Mouse (Mus musculus) embryonic facial prominence, embryonic 14.5 days (tissue): Measurements from ENCODE around the gene Dnttip2. TPM values are rescaled to one million over a fixed set of nuclear protein-coding genes. Genes with fewer than 3 reads are reported as not detected.
"Not testable (repeated sequence)": the region's sequence is repeated elsewhere in the genome, so short reads cannot be mapped to it uniquely, and the experiment has no call there.

Experiments used
- ATAC-seq: fragments of 200-750 bp; cut with Nextera tagmentation; 2 replicates; pipeline ENCODE4 v1.8.0; 2017; ENCODE audit warnings: low read depth, moderate number of reproducible peaks, moderate TSS enrichment
- DNase-seq: peaks from one replicate; pipeline ENCODE4 v3.0.0-alpha.2; 2015; ENCODE audit warnings: low spot score
- H3K27ac ChIP-seq: fragments of 300-500 bp; sonication (generic); replicated peaks from 2 replicates; pipeline ENCODE4 v1.5.1; 2014; ENCODE audit warnings: low read depth, mild to moderate bottlenecking, low read length, moderate library complexity
- H3K27me3 ChIP-seq: fragments of 300-500 bp; sonication (generic); replicated peaks from 2 replicates; pipeline ENCODE4 v1.6.1; 2014; ENCODE audit warnings: low read length; ENCODE audit not compliant: control insufficient read depth, insufficient read depth
- H3K36me3 ChIP-seq: fragments of 300-500 bp; sonication (generic); 2 replicates; pipeline ENCODE4 v1.6.1; 2014; ENCODE audit warnings: low read length, mixed read lengths; ENCODE audit not compliant: control insufficient read depth, insufficient read depth
- H3K4me1 ChIP-seq: fragments of 300-500 bp; sonication (generic); 2 replicates; pipeline ENCODE4 v1.6.1; 2014; ENCODE audit warnings: antibody characterized with exemption, low read length; ENCODE audit not compliant: control insufficient read depth, insufficient read depth
- H3K4me2 ChIP-seq: fragments of 300-500 bp; sonication (generic); 2 replicates; pipeline ENCODE4 v1.6.1; 2014; ENCODE audit warnings: low read depth, mild to moderate bottlenecking, low read length, moderate library complexity, mixed read lengths
- H3K4me3 ChIP-seq: fragments of 300-500 bp; sonication (generic); 2 replicates; pipeline ENCODE4 v1.5.1; 2014; ENCODE audit warnings: low read depth, mild to moderate bottlenecking, low read length
- H3K9ac ChIP-seq: fragments of 300-500 bp; sonication (generic); 2 replicates; pipeline ENCODE4 v1.6.1; 2014; ENCODE audit warnings: low read depth, mild to moderate bottlenecking, low read length, moderate library complexity, mixed read lengths
- H3K9me3 ChIP-seq: fragments of 300-500 bp; sonication (generic); 2 replicates; pipeline ENCODE4 v1.6.1; 2016; ENCODE audit warnings: low read length; ENCODE audit not compliant: control insufficient read depth
- WGBS: fragments of 180-500 bp; shearing (Covaris S2); extraction: QIAGEN DNeasy Blood & Tissue Kit; methylation state at CpG from one replicate; pipeline ENCODE4 v1.1.7; 2014; 5-methylcytosine and 5-hydroxymethylcytosine counted together
- polyA plus RNA-seq: library from polyadenylated mRNA; unstranded; fragments of >200 nt; fragmentation: Nextera tagmentation; extraction: Ambion mirVana; gene quantifications from 2 replicates; pipeline ENCODE4 v1.2.1, GENCODE M21; 2014

The Dnttip2 gene
- polyA plus RNA-seq, 1 experiment from 2014 or later: 61.8 TPM

DNA sequence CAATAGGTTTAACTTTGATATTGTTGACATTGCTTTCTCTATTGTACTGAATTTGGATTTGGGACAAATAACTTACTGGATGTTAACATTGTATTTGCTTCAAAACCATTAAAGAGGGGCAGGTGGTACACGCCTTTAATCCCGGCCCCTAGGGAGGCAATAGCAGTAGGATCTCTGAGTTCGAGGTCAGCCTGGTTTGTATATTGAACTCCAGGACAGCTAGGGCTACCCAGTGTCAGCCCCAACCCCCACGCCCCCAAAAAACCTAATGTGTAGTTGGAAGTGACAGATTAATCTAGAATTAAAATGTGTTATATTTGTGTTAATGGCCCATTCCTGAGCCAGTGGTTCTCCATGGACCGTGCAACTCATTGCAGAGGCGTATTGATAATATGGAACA, 27.8 kb upstream of the Dnttip2 start:
- no peak for ATAC-seq
- no peaks in the 10 kb centered on the region for H3K36me3 ChIP-seq
- WGBS: 28% methylated on average over 6 of the region's 6 CpGs
- DNase-seq: no peak
- peak overlapping the region; percentile 76 for H3K4me3 ChIP-seq
- H3K4me1 ChIP-seq: peaks cover 10% of the 10 kb centered on the region
- H3K27ac ChIP-seq: no peak overlapping the region
- H3K27me3 ChIP-seq: no peaks in the 10 kb centered on the region
- H3K4me2 ChIP-seq: peak overlapping the region; percentile 81
- H3K9me3 ChIP-seq: no peaks in the 10 kb centered on the region
- H3K9ac ChIP-seq: peak overlapping the region; percentile 80

DNA sequence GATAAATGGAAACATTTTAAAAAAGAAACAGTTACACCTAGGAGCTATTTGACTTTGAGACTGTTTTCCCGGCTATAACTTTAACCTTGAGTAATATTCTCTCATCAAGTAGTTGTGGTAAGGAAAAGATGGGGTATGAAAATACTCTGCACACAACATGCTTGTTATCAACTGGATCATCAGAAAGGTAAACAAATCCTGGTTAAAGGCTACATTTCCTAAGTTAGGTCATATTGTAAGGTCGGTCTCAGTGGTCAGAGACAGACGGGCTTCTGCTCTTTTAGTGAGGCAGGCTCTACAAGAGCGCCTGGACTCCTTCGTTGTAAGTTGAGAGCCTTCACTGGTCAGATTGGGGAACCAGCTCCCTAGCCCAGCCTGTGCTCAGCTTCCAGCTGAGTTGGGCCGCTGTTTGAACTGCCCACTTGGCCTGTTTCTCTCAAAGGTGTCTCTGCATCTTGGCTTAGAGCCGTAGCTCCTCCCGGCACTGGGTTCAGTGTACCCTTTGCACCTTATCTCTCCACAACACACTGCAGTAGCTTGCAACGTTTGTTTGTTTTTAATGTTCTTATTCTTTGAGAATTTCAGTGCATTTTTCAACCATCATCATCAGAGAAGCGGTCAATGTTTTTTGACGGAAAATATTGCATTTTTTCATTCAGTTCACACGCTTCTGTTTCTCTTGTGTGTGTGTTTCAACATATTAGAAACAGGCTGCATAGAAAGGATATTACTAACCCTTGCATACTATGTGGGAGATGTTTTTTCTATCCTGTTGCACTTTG, 27.0 kb upstream of the Dnttip2 start:
- ATAC-seq (no peak), DNase-seq (no peak)
- no peaks in the 10 kb centered on the region for H3K27me3 ChIP-seq
- 64% methylated on average over 12 of the region's 12 CpGs for WGBS
- no peaks in the 10 kb centered on the region for H3K36me3 ChIP-seq
- H3K4me2 ChIP-seq: peak overlapping the region; percentile 81
- peak overlapping the region; percentile 76; the same call in 1 of the 2 replicates for H3K4me3 ChIP-seq
- H3K9ac ChIP-seq: 0 out of 2 replicates have a peak overlapping the region, but pooled peaks have one; percentile 14
- H3K4me1 ChIP-seq: peaks cover 10% of the 10 kb centered on the region
- no peaks in the 10 kb centered on the region for H3K9me3 ChIP-seq
- H3K27ac ChIP-seq: no peak overlapping the region

DNA sequence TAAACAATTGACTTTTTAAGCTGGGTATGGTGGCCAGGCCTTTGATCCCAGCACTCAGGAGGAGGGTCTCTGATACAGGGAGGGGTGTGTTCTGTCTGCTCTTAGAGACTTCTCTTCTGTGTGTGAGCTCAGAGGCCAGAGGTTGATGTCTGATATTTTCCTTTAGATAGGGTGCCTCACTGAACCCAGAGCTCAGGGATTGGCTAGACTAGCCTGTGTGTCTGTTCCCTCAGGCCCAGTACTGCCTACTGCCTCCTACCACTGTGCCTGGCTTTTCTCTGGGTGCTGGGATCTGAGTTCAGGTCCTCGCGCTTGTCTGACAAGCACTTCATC, 26.5 kb upstream of the Dnttip2 start:
- H3K9me3 ChIP-seq: no peaks in the 10 kb centered on the region
- DNase-seq (no peak), ATAC-seq (no peak)
- WGBS: 98% methylated on average over 2 of the region's 2 CpGs
- H3K4me2 ChIP-seq: peak overlapping the region; percentile 20; the same call in 1 of the 2 replicates
- H3K36me3 ChIP-seq: no peaks in the 10 kb centered on the region
- no peak overlapping the region for H3K4me3 ChIP-seq
- H3K9ac ChIP-seq: 0 out of 2 replicates have a peak overlapping the region, but pooled peaks have one; percentile 14
- no peak overlapping the region for H3K27ac ChIP-seq
- H3K4me1 ChIP-seq: peaks cover 10% of the 10 kb centered on the region
- no peaks in the 10 kb centered on the region for H3K27me3 ChIP-seq

DNA sequence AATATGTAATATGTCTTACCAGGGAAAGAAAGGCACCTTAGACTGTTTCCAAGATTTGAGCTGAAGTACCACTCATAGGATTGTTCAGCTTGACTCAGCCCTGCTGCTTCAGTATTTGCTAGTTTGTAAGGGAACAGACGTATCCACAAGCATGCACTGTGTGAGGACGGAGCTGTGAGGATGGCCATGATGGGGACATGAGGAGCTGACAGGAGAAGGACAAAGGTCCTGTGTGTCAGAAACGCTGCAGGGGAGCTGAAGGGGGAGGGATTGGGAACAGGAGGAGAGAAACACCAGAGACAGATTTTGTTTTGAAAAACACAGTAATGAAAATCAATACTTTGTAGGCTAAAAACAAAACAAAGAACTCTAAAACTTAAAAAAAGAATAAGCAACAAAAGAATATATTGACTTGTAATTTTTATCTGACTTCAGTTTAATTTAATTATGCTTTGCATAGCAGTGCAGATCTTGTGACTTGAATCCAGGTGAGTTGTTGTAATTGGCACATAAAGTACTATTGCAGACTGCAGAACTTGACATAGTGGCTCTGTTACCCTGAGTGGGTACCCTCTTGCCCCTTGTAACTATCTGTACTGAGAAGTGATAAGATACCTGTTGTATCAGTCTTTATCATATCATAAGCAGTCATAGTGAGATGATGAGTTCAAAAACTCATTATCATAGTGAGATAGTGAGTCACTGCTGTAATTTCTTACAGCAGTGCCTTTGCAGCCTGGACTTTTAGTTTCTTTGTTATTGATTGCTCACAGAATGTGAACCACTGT, 21.5 kb upstream of the Dnttip2 start:
- WGBS: 36% methylated on average over 3 of the region's 3 CpGs
- H3K4me1 ChIP-seq: no peaks in the 10 kb centered on the region
- H3K27me3 ChIP-seq: no peaks in the 10 kb centered on the region
- H3K9me3 ChIP-seq: no peaks in the 10 kb centered on the region
- no peak overlapping the region for H3K27ac ChIP-seq
- DNase-seq (no peak), ATAC-seq (no peak)
- no peak overlapping the region for H3K4me3 ChIP-seq
- H3K36me3 ChIP-seq: no peaks in the 10 kb centered on the region
- H3K4me2 ChIP-seq: no peak overlapping the region
- H3K9ac ChIP-seq: no peak overlapping the region

DNA sequence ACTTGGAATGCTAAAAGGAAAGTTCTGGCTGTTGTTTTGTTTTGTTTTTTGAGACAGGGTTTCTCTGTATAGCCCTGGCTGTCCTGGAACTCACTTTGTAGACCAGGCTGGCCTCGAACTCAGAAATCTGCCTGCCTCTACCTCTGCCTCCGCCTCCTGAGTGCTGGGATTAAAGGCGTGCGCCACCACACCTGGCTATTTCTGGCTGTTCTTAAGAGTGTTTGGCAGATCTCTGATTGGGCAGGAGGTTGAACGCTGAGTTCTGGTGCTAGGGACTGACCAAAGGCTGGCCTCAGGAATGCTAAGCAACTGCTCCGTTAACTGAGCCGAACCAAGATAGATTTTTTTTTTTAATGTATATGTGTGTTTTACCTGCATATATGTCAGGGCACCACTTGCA, 20.1 kb upstream of the Dnttip2 start:
- not testable (repeated sequence) for DNase-seq, H3K4me1 ChIP-seq, ATAC-seq, H3K27me3 ChIP-seq, H3K9ac ChIP-seq, H3K4me3 ChIP-seq, H3K9me3 ChIP-seq, H3K27ac ChIP-seq, H3K4me2 ChIP-seq, H3K36me3 ChIP-seq
- 88% methylated on average over 7 of the region's 7 CpGs for WGBS

DNA sequence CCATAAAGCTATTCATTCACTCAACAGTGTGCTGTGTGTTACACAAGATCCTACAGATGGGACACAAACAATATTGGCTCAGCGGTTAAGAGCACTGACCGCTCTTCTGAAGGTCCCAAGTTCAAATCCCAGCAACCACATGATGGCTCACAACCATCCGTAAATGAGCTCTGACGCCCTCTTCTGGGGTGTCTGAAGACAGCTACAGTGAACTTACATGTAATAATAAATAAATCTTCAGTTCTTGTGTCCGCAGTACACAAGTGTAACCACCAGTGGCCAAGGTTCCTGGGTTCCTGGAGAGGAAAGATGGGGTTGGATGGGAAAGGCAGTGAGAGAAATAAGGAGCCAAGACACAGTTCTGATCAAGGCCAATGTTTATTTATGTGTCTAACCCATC, 4.2 kb upstream of the Dnttip2 start:
- Histone ChIP-seq H3K27me3 (no peaks in the 10 kb centered on the region), H3K4me3 (no peak overlapping the region), H3K4me2 (no peak overlapping the region), H3K36me3 (peaks cover 6% of the 10 kb centered on the region), H3K9me3 (no peaks in the 10 kb centered on the region), H3K27ac (no peak overlapping the region), H3K4me1 (0 out of 2 replicates have a peak, but pooled peaks cover under 1% of the 10 kb centered on the region), H3K9ac (no peak overlapping the region)
- ATAC-seq: no peak
- no peak for DNase-seq
- 73% methylated on average over 5 of the region's 5 CpGs for WGBS

DNA sequence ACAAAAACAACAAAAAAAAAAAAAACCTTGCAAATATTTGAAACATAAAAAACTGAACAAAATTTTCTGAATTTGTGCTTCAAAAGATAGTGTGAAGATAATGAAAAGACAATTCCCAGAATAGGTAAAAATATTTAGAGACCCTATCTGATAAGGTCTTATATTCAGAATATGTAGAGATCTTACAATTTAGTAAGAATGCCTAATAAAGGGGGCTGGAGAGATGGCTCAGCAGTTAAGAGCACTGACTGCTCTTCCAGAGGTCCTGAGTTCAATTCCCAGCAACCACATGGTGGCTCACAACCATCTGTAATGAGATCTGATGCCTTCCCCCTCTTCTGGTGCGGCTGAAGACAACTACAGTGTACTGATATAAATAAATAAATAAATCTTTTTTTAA, 1.6 kb upstream of the Dnttip2 start:
- Histone ChIP-seq H3K4me1 (peaks cover 22% of the 10 kb centered on the region), H3K36me3 (peaks cover 25% of the 10 kb centered on the region)
- not testable (repeated sequence) for H3K9ac ChIP-seq, ATAC-seq, H3K9me3 ChIP-seq, H3K4me3 ChIP-seq, H3K27me3 ChIP-seq, H3K27ac ChIP-seq, H3K4me2 ChIP-seq, DNase-seq
- WGBS: 90% methylated on average over 1 of the region's 1 CpGs

DNA sequence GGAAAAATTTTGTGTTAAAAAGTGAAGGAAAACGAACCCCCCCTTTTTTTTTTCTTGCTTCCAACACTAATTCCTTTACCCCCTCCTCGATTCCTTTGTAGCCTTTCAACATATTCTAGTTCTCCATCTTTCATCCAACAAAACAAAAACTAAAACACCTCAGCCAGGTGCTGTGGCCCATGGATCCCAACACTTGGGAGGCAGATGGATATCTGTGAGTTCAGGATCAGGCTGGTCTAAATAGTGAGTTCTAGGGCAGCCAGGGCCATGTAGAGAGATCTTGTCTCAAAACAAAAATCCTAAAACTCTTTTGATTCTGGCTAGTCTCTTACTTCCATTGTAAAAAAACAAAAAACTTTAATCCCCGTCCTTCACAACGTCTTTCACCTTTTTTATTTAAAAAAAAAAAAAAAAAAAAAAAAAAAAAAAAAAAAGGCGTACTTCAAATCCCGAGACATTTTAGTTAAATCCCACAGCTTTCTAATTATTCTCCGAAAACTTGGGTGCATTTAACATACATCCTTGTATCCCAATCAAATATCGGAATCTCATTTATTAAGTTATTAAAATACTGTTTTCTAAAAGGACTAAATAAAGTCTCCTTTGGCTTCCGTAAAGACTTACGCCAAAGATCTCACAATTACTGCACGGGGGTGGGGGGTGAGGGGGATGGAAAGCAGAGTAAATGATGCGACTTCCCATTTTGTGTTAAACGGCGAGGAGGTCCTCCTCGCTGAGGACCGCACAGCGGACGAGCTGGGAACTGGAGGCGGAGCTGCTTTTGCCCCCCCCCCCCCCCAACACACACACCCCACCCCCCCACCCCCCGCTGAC, 564 bp upstream of the Dnttip2 start:
- peak overlapping the region; percentile 50 for H3K4me2 ChIP-seq
- H3K9ac ChIP-seq: peak overlapping the region; percentile 92
- H3K27ac ChIP-seq: peak overlapping the region; percentile 70; the same call in 1 of the 2 replicates

More for the DNA sequence above, 564 bp upstream of the Dnttip2 start:
- Histone ChIP-seq H3K4me3 (peak overlapping the region; percentile 99), H3K4me1 (peaks cover 27% of the 10 kb centered on the region), H3K9me3 (no peaks in the 10 kb centered on the region), H3K36me3 (peaks cover 35% of the 10 kb centered on the region), H3K27me3 (no peaks in the 10 kb centered on the region)
- no peak for DNase-seq
- ATAC-seq: no peak
- 10% methylated on average over 18 of the region's 20 CpGs for WGBS
